Mouse (Mus musculus): ENCODE measurements around the gene St8sia6.

St8sia6 gene

GRCm38 (mm10) chr2:13777032-13777431 lies 16.8 kb downstream of the St8sia6 start:
- Histone ChIP-seq H3K9me3 (ENCODE audit: low read length) (no peaks in the 10 kb centered on the region), H3K4me1 (replicated peaks; ENCODE audit: low read depth, low read length) (peaks cover 10% of the 10 kb centered on the region), H3K27me3 (ENCODE audit: insufficient read depth, low read length) (no peaks in the 10 kb centered on the region), H3K4me3 (replicated peaks; ENCODE audit: low read length) (peak overlapping the region; percentile 35; the same call in 1 of the 2 replicates), H3K36me3 (ENCODE audit: insufficient read depth, low read length) (no peaks in the 10 kb centered on the region)
- TF ChIP-seq NANOG (IDR thresholded peaks at IDR 0.05; ENCODE audit: borderline replicate concordance, low read length) (no peak), POU5F1 (IDR thresholded peaks at IDR 0.05; ENCODE audit: borderline replicate concordance, low read length) (no peak), CTCF (conservative IDR thresholded peaks at IDR 0.05; ENCODE audit: low read length) (no peak)

- no peaks in the 10 kb centered on the region for H3K36me3 ChIP-seq (ENCODE audit: insufficient read depth, low read length)
- peak overlapping the region; percentile 35; the same call in 1 of the 2 replicates for H3K4me3 ChIP-seq (replicated peaks; ENCODE audit: low read length)
- H3K9me3 ChIP-seq (ENCODE audit: low read length), result no peaks in the 10 kb centered on the region
- H3K27me3 ChIP-seq (ENCODE audit: insufficient read depth, low read length), result no peaks in the 10 kb centered on the region
- H3K4me1 ChIP-seq (replicated peaks; ENCODE audit: low read depth, low read length), result peaks cover 12% of the 10 kb centered on the region
- TF ChIP-seq CTCF (conservative IDR thresholded peaks at IDR 0.05; ENCODE audit: low read length), result peak; percentile 13; the same call in 1 of the 2 replicates
- no peak for TF ChIP-seq NANOG (IDR thresholded peaks at IDR 0.05; ENCODE audit: borderline replicate concordance, low read length)
- no peak for TF ChIP-seq POU5F1 (IDR thresholded peaks at IDR 0.05; ENCODE audit: borderline replicate concordance, low read length)
These were observed 17.4 kb downstream of the St8sia6 start for GRCm38 (mm10) chr2:13776453-13776852.

- no peak overlapping the region for H3K4me3 ChIP-seq (replicated peaks; ENCODE audit: low read length)
- H3K4me1 ChIP-seq (replicated peaks; ENCODE audit: low read depth, low read length), result peaks cover 12% of the 10 kb centered on the region
- H3K27me3 ChIP-seq (ENCODE audit: insufficient read depth, low read length), result no peaks in the 10 kb centered on the region
- H3K36me3 ChIP-seq (ENCODE audit: insufficient read depth, low read length), result no peaks in the 10 kb centered on the region
- H3K9me3 ChIP-seq (ENCODE audit: low read length), result no peaks in the 10 kb centered on the region
- TF ChIP-seq POU5F1 (IDR thresholded peaks at IDR 0.05; ENCODE audit: borderline replicate concordance, low read length), result no peak
- no peak for TF ChIP-seq CTCF (conservative IDR thresholded peaks at IDR 0.05; ENCODE audit: low read length)
- no peak for TF ChIP-seq NANOG (IDR thresholded peaks at IDR 0.05; ENCODE audit: borderline replicate concordance, low read length)
These were observed 18.8 kb downstream of the St8sia6 start for GRCm38 (mm10) chr2:13775056-13775455.

GRCm38 (mm10) chr2:13768524-13768923 lies 25.3 kb downstream of the St8sia6 start:
- Histone ChIP-seq H3K9me3 (ENCODE audit: low read length) (no peaks in the 10 kb centered on the region), H3K4me1 (replicated peaks; ENCODE audit: low read depth, low read length) (peaks cover 39% of the 10 kb centered on the region), H3K27me3 (ENCODE audit: insufficient read depth, low read length) (no peaks in the 10 kb centered on the region), H3K36me3 (ENCODE audit: insufficient read depth, low read length) (no peaks in the 10 kb centered on the region), H3K4me3 (replicated peaks; ENCODE audit: low read length) (no peak overlapping the region)
- TF ChIP-seq NANOG (IDR thresholded peaks at IDR 0.05; ENCODE audit: borderline replicate concordance, low read length) (no peak), POU5F1 (IDR thresholded peaks at IDR 0.05; ENCODE audit: borderline replicate concordance, low read length) (no peak), CTCF (conservative IDR thresholded peaks at IDR 0.05; ENCODE audit: low read length) (no peak)

- TF ChIP-seq CTCF (conservative IDR thresholded peaks at IDR 0.05; ENCODE audit: low read length), result no peak
- no peak for TF ChIP-seq POU5F1 (IDR thresholded peaks at IDR 0.05; ENCODE audit: borderline replicate concordance, low read length)
- TF ChIP-seq NANOG (IDR thresholded peaks at IDR 0.05; ENCODE audit: borderline replicate concordance, low read length), result peak; percentile 88; the same call in 1 of the 2 replicates
- Histone ChIP-seq H3K4me1 (replicated peaks; ENCODE audit: low read depth, low read length) (peaks cover 39% of the 10 kb centered on the region), H3K27me3 (ENCODE audit: insufficient read depth, low read length) (no peaks in the 10 kb centered on the region), H3K4me3 (replicated peaks; ENCODE audit: low read length) (peak overlapping the region; percentile 10; the same call in 1 of the 2 replicates), H3K36me3 (ENCODE audit: insufficient read depth, low read length) (no peaks in the 10 kb centered on the region), H3K9me3 (ENCODE audit: low read length) (no peaks in the 10 kb centered on the region)
These were observed 26.1 kb downstream of the St8sia6 start for GRCm38 (mm10) chr2:13767532-13768411.

- no peaks in the 10 kb centered on the region for H3K27me3 ChIP-seq (ENCODE audit: insufficient read depth, low read length)
- H3K4me3 ChIP-seq (replicated peaks; ENCODE audit: low read length), result no peak overlapping the region
- H3K9me3 ChIP-seq (ENCODE audit: low read length), result no peaks in the 10 kb centered on the region
- TF ChIP-seq CTCF (conservative IDR thresholded peaks at IDR 0.05; ENCODE audit: low read length), result no peak
- no peak for TF ChIP-seq NANOG (IDR thresholded peaks at IDR 0.05; ENCODE audit: borderline replicate concordance, low read length)
- TF ChIP-seq POU5F1 (IDR thresholded peaks at IDR 0.05; ENCODE audit: borderline replicate concordance, low read length), result no peak
- no peaks in the 10 kb centered on the region for H3K4me1 ChIP-seq (replicated peaks; ENCODE audit: low read depth, low read length)
- H3K36me3 ChIP-seq (ENCODE audit: insufficient read depth, low read length), result no peaks in the 10 kb centered on the region
These were observed 33.5 kb downstream of the St8sia6 start for GRCm38 (mm10) chr2:13760366-13760765.

GRCm38 (mm10) chr2:13757412-13757811 lies 36.5 kb downstream of the St8sia6 start:
- no peaks in the 10 kb centered on the region for H3K36me3 ChIP-seq (ENCODE audit: insufficient read depth, low read length)

GRCm38 (mm10) chr2:13755733-13756132 lies 38.1 kb downstream of the St8sia6 start:
- no peaks in the 10 kb centered on the region for H3K36me3 ChIP-seq (ENCODE audit: insufficient read depth, low read length)
- no peak for TF ChIP-seq POU5F1 (IDR thresholded peaks at IDR 0.05; ENCODE audit: borderline replicate concordance, low read length)
- TF ChIP-seq CTCF (conservative IDR thresholded peaks at IDR 0.05; ENCODE audit: low read length), result no peak
- no peak for TF ChIP-seq NANOG (IDR thresholded peaks at IDR 0.05; ENCODE audit: borderline replicate concordance, low read length)
- H3K27me3 ChIP-seq (ENCODE audit: insufficient read depth, low read length), result no peaks in the 10 kb centered on the region
- no peaks in the 10 kb centered on the region for H3K9me3 ChIP-seq (ENCODE audit: low read length)
- no peak overlapping the region for H3K4me3 ChIP-seq (replicated peaks; ENCODE audit: low read length)
- no peaks in the 10 kb centered on the region for H3K4me1 ChIP-seq (replicated peaks; ENCODE audit: low read depth, low read length)

More at GRCm38 (mm10) chr2:13757412-13757811, 36.5 kb downstream of the St8sia6 start:
- H3K4me3 ChIP-seq (replicated peaks; ENCODE audit: low read length), result no peak overlapping the region
- H3K4me1 ChIP-seq (replicated peaks; ENCODE audit: low read depth, low read length), result no peaks in the 10 kb centered on the region
- no peaks in the 10 kb centered on the region for H3K27me3 ChIP-seq (ENCODE audit: insufficient read depth, low read length)
- TF ChIP-seq NANOG (IDR thresholded peaks at IDR 0.05; ENCODE audit: borderline replicate concordance, low read length) (no peak), POU5F1 (IDR thresholded peaks at IDR 0.05; ENCODE audit: borderline replicate concordance, low read length) (no peak), CTCF (conservative IDR thresholded peaks at IDR 0.05; ENCODE audit: low read length) (no peak)
- H3K9me3 ChIP-seq (ENCODE audit: low read length), result no peaks in the 10 kb centered on the region

All from E14TG2a.4 (cell line).